Mouse (Mus musculus) retina, postnatal 1 day (tissue): Measurements from ENCODE around the gene Lrrn4.

ENCODE experiments used
- DNase-seq: peaks from one replicate; pipeline ENCODE4 v3.0.0-alpha.2; 2012

Gene Lrrn4

GRCm38 (mm10) chr2:132880844-132881645, at the start of gene Lrrn4:
TSS of gene Lrrn4 (minus strand) at chr2:132880891.
- no peak for DNase-seq

- no peak for DNase-seq
Observed at GRCm38 (mm10) chr2:132928999-132929398, 48.3 kb upstream of the Lrrn4 start.

GRCm38 (mm10) chr2:132927871-132928270, 47.2 kb upstream of the Lrrn4 start:
- no peak for DNase-seq

- DNase-seq, result no peak
Observed at GRCm38 (mm10) chr2:132927298-132927697, 46.6 kb upstream of the Lrrn4 start.

- DNase-seq, result no peak
Observed at GRCm38 (mm10) chr2:132923290-132924085, 42.8 kb upstream of the Lrrn4 start.

GRCm38 (mm10) chr2:132922076-132922873, 41.6 kb upstream of the Lrrn4 start:
- no peak for DNase-seq

- DNase-seq, result no peak
Observed at GRCm38 (mm10) chr2:132914785-132915184, 34.1 kb upstream of the Lrrn4 start.

- peak; percentile 62 for DNase-seq
Observed at GRCm38 (mm10) chr2:132906763-132907162, 26.1 kb upstream of the Lrrn4 start.

GRCm38 (mm10) chr2:132904961-132905360, 24.3 kb upstream of the Lrrn4 start:
- DNase-seq, result no peak

- DNase-seq, result peak; percentile 76
Observed at GRCm38 (mm10) chr2:132903498-132903897, 22.8 kb upstream of the Lrrn4 start.

GRCm38 (mm10) chr2:132902056-132902455, 21.4 kb upstream of the Lrrn4 start:
- DNase-seq, result peak; percentile 55

GRCm38 (mm10) chr2:132901636-132902035, 20.9 kb upstream of the Lrrn4 start:
- no peak for DNase-seq

- no peak for DNase-seq
Observed at GRCm38 (mm10) chr2:132900596-132900995, 19.9 kb upstream of the Lrrn4 start.

- DNase-seq, result no peak
Observed at GRCm38 (mm10) chr2:132898211-132898610, 17.5 kb upstream of the Lrrn4 start.

GRCm38 (mm10) chr2:132893826-132894225, 13.1 kb upstream of the Lrrn4 start:
- no peak for DNase-seq

GRCm38 (mm10) chr2:132885312-132885711, 4.6 kb upstream of the Lrrn4 start:
- no peak for DNase-seq

GRCm38 (mm10) chr2:132884303-132884967, 3.7 kb upstream of the Lrrn4 start:
- no peak for DNase-seq

- peak; percentile 69 for DNase-seq
Observed at GRCm38 (mm10) chr2:132879261-132880044, 1.2 kb downstream of the Lrrn4 start.

- no peak for DNase-seq
Observed at GRCm38 (mm10) chr2:132876991-132877390, 3.7 kb downstream of the Lrrn4 start.

GRCm38 (mm10) chr2:132873657-132874326, 6.9 kb downstream of the Lrrn4 start:
- DNase-seq, result peak; percentile 19

- no peak for DNase-seq
Observed at GRCm38 (mm10) chr2:132871663-132872062, 9.0 kb downstream of the Lrrn4 start.
